Mouse (Mus musculus): ENCODE data around the gene Hormad1.

Gene Hormad1

DNA sequence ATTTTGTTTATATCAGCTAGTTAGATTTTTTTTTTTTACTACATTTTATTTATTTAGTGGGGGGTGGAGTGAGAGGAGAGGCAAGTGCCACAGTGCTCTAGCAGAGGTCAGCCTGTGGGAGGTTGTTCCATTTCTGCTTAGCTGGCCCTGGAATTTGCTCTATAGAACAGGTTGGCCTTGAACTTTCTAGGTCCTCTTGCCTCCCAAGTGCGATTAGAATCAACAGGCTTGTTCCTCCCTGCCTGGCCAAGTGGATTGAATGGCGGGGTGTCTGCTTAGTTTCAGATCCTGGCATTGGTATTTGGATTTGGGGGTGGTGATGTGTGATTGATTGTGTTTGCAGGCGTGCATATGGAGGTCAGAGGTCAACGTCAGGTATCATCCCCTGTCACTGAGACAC lies 76.6 kb downstream of the Hormad1 start:
- DNase-seq (ENCODE audit: low spot score), result no peak
